Mouse (Mus musculus) limb, embryonic 13.5 days (tissue): ENCODE data around the gene 4933430I17Rik. TPM values are rescaled to one million over a fixed set of nuclear protein-coding genes. Genes with fewer than 3 reads are reported as not detected.
A peak's percentile ranks its signal among the peaks of the same experiment; 100 is the strongest.
"Not testable (repeated sequence)": the region's sequence is repeated elsewhere in the genome, so short reads cannot be mapped to it uniquely, and the experiment has no call there.

Source experiments
- ATAC-seq: fragments of 200-750 bp; cut with Nextera tagmentation; 2 replicates; pipeline ENCODE4 v1.8.0; 2017; ENCODE audit warnings: low read depth, moderate number of reproducible peaks, moderate TSS enrichment; ENCODE audit not compliant: low FRiP score
- H3K27ac ChIP-seq: fragments of 300-500 bp; sonication (generic); 2 replicates; pipeline ENCODE4 v1.5.1; 2015; ENCODE audit warnings: inconsistent platforms, mild to moderate bottlenecking, moderate library complexity
- H3K27me3 ChIP-seq: fragments of 300-500 bp; sonication (generic); 2 replicates; pipeline ENCODE4 v1.6.1; 2015; ENCODE audit warnings: mild to moderate bottlenecking, inconsistent platforms
- H3K36me3 ChIP-seq: fragments of 300-500 bp; sonication (generic); 2 replicates; pipeline ENCODE4 v1.6.1; 2015; ENCODE audit warnings: inconsistent platforms, mild to moderate bottlenecking, moderate library complexity
- H3K4me1 ChIP-seq: fragments of 300-500 bp; sonication (generic); 2 replicates; pipeline ENCODE4 v1.6.1; 2015; ENCODE audit warnings: inconsistent platforms
- H3K4me2 ChIP-seq: fragments of 300-500 bp; sonication (generic); replicated peaks from 2 replicates; pipeline ENCODE4 v1.6.1; 2015; ENCODE audit warnings: inconsistent platforms, mild to moderate bottlenecking, moderate library complexity
- H3K4me3 ChIP-seq: fragments of 300-500 bp; sonication (generic); 2 replicates; pipeline ENCODE4 v1.5.1; 2015; ENCODE audit warnings: moderate library complexity, mild to moderate bottlenecking, inconsistent platforms
- H3K9ac ChIP-seq: fragments of 300-500 bp; sonication (generic); 2 replicates; pipeline ENCODE4 v1.6.1; 2015; ENCODE audit warnings: mild to moderate bottlenecking, inconsistent platforms
- H3K9me3 ChIP-seq: fragments of 300-500 bp; sonication (generic); 2 replicates; pipeline ENCODE4 v1.6.1; 2016; ENCODE audit warnings: inconsistent platforms
- WGBS: fragments of 180-500 bp; shearing (Covaris S2); methylation state at CpG from one replicate; pipeline ENCODE4 v1.1.7; 2015; 5-methylcytosine and 5-hydroxymethylcytosine counted together
- polyA plus RNA-seq: library from polyadenylated mRNA; unstranded; fragments of >200 nt; fragmentation: Nextera tagmentation; extraction: Ambion mirVana; gene quantifications from 2 replicates; pipeline ENCODE4 v1.2.1, GENCODE M21; 2015

Gene 4933430I17Rik
- 0.60 and 0.61 TPM in 2 replicates for polyA plus RNA-seq

GRCm38 (mm10) chr4:62524651-62525488, at the start of gene 4933430I17Rik, which contains the start of gene Pole3:
Gene 4933430I17Rik (plus strand): TSS chr4:62525369.
Gene Pole3 (minus strand): TSS chr4:62525068.
- Histone ChIP-seq H3K36me3 (peaks cover 21% of the 10 kb centered on the region; the same call in 1 of the 2 replicates), H3K9me3 (no peaks in the 10 kb centered on the region), H3K4me1 (peaks cover 12% of the 10 kb centered on the region), H3K27me3 (no peaks in the 10 kb centered on the region), H3K27ac (peak within 1 kb of the TSS; percentile 94), H3K4me3 (peak within 1 kb of the TSS; percentile 87), H3K9ac (peak within 1 kb of the TSS; percentile 90), H3K4me2 (peak within 1 kb of the TSS; percentile 92)
- WGBS = under 1% methylated on average over 59 of the region's 59 CpGs
- ATAC-seq = peak; percentile 98

DNA sequence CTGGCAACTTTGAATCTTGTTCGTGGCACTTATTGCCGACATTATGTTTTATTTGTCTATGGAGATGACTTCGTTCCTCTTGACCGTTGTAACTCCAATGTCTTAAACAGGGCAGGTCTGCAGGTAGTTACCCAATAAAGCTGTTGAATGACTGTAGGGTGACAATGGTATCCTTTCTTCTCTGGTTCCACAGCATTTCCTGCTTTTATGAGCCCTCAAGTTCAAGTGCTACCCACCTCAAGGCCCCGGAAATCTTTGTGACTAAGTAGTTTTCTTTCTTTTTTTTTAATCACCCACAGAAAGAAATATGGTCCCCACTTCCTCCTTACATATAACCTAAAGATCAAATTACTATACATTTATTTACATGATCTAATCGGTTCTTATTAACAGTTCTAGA, 49.4 kb upstream of the 4933430I17Rik start:
- H3K9ac ChIP-seq = no peak overlapping the region
- no peaks in the 10 kb centered on the region for H3K36me3 ChIP-seq
- H3K27me3 ChIP-seq = peaks cover 38% of the 10 kb centered on the region
- no peak overlapping the region for H3K4me3 ChIP-seq
- ATAC-seq = no peak
- no peak overlapping the region for H3K27ac ChIP-seq
- H3K4me1 ChIP-seq = peaks cover 10% of the 10 kb centered on the region
- no peaks in the 10 kb centered on the region for H3K9me3 ChIP-seq
- 83% methylated on average over 6 of the region's 6 CpGs for WGBS
- no peak overlapping the region for H3K4me2 ChIP-seq

- no peak overlapping the region for H3K4me2 ChIP-seq
- H3K27me3 ChIP-seq = peaks cover 54% of the 10 kb centered on the region
- H3K4me1 ChIP-seq = peaks cover 12% of the 10 kb centered on the region
- no peak for ATAC-seq
- H3K27ac ChIP-seq = no peak overlapping the region
- WGBS = 75% methylated on average over 6 of the region's 6 CpGs
- no peaks in the 10 kb centered on the region for H3K36me3 ChIP-seq
- H3K9me3 ChIP-seq = no peaks in the 10 kb centered on the region
- H3K4me3 ChIP-seq = no peak overlapping the region
- no peak overlapping the region for H3K9ac ChIP-seq
Measured at GRCm38 (mm10) chr4:62477542-62478244, 47.5 kb upstream of the 4933430I17Rik start.

DNA sequence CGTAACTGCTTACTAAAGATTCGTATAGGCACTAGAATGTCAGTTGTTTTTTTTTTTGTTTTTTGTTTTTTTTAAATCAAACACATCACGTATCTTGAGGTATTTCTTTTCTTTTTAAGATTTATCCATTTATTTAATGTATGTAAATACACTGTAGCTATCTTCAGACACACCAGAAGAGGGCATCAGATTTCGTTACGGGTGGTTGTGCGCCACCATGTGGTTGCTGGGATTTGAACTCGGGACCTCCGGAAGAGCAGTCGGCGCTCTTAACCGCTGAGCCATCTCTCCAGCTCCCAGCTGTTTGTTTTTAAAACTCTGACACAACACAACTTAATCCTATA, 45.6 kb upstream of the 4933430I17Rik start:
- Histone ChIP-seq H3K27me3 (peaks cover 55% of the 10 kb centered on the region), H3K4me2 (peak overlapping the region; percentile 85), H3K9ac (peak overlapping the region; percentile 25; the same call in 1 of the 2 replicates), H3K4me1 (peaks cover 12% of the 10 kb centered on the region), H3K4me3 (peak overlapping the region; percentile 52)
- H3K36me3 ChIP-seq, H3K9me3 ChIP-seq, ATAC-seq, H3K27ac ChIP-seq: not testable (repeated sequence)
- WGBS = 12% methylated on average over 11 of the region's 11 CpGs

GRCm38 (mm10) chr4:62479937-62480708, 45.0 kb upstream of the 4933430I17Rik start, which contains the start of gene Bspry:
Gene Bspry (plus strand): TSS chr4:62480053.
- Histone ChIP-seq H3K27ac (no peak within 1 kb of the TSS), H3K36me3 (no peaks in the 10 kb centered on the region), H3K9ac (peak within 1 kb of the TSS; percentile 25; the same call in 1 of the 2 replicates), H3K4me1 (peaks cover 12% of the 10 kb centered on the region), H3K4me2 (peak within 1 kb of the TSS; percentile 85), H3K9me3 (no peaks in the 10 kb centered on the region), H3K4me3 (peak within 1 kb of the TSS; percentile 52), H3K27me3 (peaks cover 55% of the 10 kb centered on the region)
- ATAC-seq = peak; percentile 49; the same call in 1 of the 2 replicates
- 2% methylated on average over 71 of the region's 71 CpGs for WGBS

DNA sequence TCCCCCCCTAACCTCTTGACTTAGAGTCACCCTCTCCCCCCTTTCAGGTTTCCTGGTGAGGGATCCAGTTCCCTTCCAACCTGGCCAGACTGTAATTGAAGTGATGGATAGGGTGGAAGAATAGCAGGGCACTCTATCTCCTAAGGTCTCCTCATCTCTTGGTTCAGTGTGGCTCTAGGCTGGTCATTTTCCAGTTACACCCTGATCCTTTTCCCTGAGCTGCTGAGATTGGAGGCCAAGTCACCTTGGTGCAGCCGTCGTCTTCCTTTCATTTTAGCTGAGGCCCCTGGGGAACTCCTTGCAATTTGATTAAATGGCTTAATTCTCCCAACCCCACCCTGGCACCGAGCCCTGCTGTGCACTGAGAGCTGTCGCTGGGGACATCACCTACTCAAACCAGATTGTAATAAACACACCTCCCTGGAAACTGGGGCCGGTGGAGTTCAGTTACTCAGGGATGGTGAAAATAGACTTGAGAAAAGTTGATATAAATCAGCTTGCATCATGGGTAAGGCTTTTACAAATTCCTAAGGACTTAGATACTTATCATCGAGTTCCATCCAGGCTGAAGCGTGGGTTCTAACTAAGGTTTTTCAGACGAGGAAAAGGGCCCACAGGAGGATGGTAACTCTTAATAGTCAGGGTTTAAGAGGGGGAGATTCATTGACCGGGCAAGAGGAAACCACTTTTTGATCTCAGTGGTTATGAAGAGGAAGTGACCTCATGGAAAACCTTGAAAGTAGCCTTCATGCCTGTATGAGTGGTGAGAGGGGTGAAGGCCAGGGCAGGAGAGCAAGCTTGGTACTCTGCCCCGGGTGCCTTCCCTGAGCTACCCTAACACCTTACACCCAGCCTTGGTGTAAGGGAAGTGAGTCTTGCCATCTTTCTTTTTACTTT, 44.2 kb upstream of the 4933430I17Rik start:
- no peaks in the 10 kb centered on the region for H3K9me3 ChIP-seq
- peaks cover 12% of the 10 kb centered on the region for H3K4me1 ChIP-seq
- H3K4me3 ChIP-seq = 0 out of 2 replicates have a peak overlapping the region, but pooled peaks have one; percentile 52
- H3K27me3 ChIP-seq = peaks cover 55% of the 10 kb centered on the region
- 41% methylated on average over 10 of the region's 10 CpGs for WGBS
- no peak overlapping the region for H3K27ac ChIP-seq
- H3K4me2 ChIP-seq = peak overlapping the region; percentile 85
- ATAC-seq = peak; percentile 48; the same call in 1 of the 2 replicates
- H3K36me3 ChIP-seq = no peaks in the 10 kb centered on the region
- H3K9ac ChIP-seq = no peak overlapping the region

DNA sequence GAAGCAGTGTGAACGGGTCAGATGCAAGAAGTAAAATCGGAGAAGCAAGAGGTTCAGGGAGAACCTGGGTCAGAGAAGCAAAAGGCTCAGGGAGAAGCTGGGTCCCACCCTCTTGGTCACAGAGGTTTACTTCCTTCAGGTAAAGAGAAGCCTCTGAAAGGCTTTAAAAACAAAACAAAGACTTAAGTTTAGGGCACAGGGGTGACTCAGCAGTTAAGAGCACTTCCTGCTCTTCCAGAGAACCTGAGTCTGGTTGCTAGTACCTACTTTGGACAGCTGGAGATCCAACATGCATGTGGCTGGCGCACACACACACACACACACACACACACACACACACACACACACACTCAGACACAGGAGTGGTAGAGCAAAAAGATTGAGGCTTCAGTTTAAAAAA, 40.2 kb upstream of the 4933430I17Rik start:
- no peak for ATAC-seq
- no peak overlapping the region for H3K4me3 ChIP-seq
- no peak overlapping the region for H3K4me2 ChIP-seq
- H3K9me3 ChIP-seq = no peaks in the 10 kb centered on the region
- 74% methylated on average over 3 of the region's 3 CpGs for WGBS
- H3K27me3 ChIP-seq = peaks cover 26% of the 10 kb centered on the region
- peaks cover 9% of the 10 kb centered on the region for H3K4me1 ChIP-seq
- H3K9ac ChIP-seq = no peak overlapping the region
- H3K36me3 ChIP-seq = no peaks in the 10 kb centered on the region
- H3K27ac ChIP-seq = no peak overlapping the region

DNA sequence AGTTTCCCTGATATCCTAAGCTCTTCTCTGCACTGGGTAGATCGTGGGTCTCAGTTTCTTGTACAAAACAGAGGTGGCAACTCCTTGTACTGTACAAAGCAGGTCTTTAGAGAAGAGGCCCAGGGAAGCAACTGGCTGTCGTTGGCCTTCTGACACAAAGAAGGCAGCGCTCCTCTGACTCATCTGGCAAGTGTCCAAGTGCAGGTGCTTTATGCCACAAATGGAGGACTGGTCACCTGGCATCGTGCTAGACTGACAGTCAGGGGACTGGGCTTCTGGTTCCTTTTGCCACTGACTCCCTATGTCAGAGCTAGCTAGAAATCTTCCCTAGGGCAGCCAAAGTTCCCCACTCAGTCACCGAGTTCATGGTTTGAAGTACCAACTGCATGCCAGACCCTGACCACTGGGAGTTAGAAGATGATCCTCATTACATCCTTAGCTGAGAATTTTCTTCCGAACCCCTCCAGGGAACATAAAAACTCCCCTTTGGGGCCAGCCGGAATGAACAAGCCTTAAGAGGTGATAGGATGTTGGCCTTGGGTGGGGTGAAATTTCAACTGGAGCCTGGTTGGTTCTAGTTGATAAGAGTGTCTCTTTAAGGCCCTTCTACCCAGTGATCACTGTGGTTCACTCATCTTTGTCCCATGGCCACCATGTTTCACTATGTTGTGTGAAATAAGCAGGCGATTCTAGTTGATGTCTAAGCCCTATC, 39.6 kb upstream of the 4933430I17Rik start:
- no peak for ATAC-seq
- H3K27ac ChIP-seq = no peak overlapping the region
- H3K4me1 ChIP-seq = peaks cover 4% of the 10 kb centered on the region; the same call in 1 of the 2 replicates
- H3K36me3 ChIP-seq = no peaks in the 10 kb centered on the region
- no peaks in the 10 kb centered on the region for H3K9me3 ChIP-seq
- H3K4me2 ChIP-seq = no peak overlapping the region
- no peak overlapping the region for H3K9ac ChIP-seq
- peaks cover 19% of the 10 kb centered on the region for H3K27me3 ChIP-seq
- no peak overlapping the region for H3K4me3 ChIP-seq
- 88% methylated on average over 8 of the region's 8 CpGs for WGBS

DNA sequence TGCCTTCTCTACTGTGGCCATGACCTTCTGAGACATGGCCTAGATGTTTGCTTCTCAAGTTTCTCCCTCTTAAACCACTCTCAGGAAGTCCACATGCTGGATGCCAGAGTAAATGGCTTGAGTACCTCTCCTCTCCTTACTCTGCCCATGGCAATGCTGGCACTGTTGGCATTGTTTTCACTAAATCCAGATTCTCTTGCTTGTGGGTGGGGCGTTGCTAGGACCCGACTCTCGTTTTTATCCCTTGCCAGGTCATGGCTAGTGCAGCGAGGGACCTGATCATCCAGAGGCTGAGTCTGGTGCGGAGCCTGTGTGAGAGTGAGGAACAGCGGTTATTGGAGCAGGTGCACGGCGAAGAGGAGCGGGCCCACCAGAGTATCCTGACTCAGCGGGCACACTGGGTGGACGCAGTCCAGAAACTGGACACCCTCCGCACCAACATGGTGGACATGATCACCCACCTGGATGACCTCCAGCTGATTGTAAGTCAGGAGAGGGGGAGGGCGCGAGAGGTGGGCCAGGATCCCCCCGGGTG, 38.9 kb upstream of the 4933430I17Rik start:
- no peak overlapping the region for H3K27ac ChIP-seq
- ATAC-seq = no peak
- 88% methylated on average over 15 of the region's 15 CpGs for WGBS

GRCm38 (mm10) chr4:62487172-62487571, 38.0 kb upstream of the 4933430I17Rik start:
- Histone ChIP-seq H3K9ac (no peak overlapping the region), H3K9me3 (no peaks in the 10 kb centered on the region), H3K36me3 (no peaks in the 10 kb centered on the region), H3K4me3 (no peak overlapping the region), H3K4me2 (no peak overlapping the region), H3K27me3 (peaks cover 5% of the 10 kb centered on the region; the same call in 1 of the 2 replicates), H3K4me1 (no peaks in the 10 kb centered on the region), H3K27ac (no peak overlapping the region)
- 89% methylated on average over 5 of the region's 5 CpGs for WGBS
- ATAC-seq = no peak

More for the DNA sequence above, 38.9 kb upstream of the 4933430I17Rik start:
- no peak overlapping the region for H3K4me3 ChIP-seq
- H3K27me3 ChIP-seq = peaks cover 13% of the 10 kb centered on the region
- H3K4me2 ChIP-seq = no peak overlapping the region
- no peaks in the 10 kb centered on the region for H3K36me3 ChIP-seq
- no peak overlapping the region for H3K9ac ChIP-seq
- H3K4me1 ChIP-seq = no peaks in the 10 kb centered on the region
- H3K9me3 ChIP-seq = no peaks in the 10 kb centered on the region
